Mouse (Mus musculus): ENCODE data around the gene Tfip11.

DNA sequence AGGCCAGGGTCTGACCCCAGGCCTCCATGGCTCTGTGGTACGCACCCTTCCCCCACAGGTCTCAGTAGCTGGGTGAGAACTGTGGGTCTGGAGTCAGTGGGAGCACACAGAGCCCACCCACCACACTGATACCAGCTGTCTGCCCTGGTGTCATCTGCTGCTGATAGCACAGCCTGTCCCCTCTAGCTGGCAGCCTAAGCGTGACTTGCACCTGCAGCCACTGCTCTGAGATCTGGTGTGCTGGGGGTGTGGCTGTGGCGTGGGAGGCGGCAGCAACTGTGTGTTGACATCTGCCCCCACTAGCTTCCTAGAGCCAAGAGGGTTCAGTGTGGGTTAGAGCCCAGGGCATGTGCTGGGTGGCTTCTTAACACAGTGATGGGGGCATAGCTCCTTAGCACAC, 50.0 kb downstream of the Tfip11 start:
- TF ChIP-seq CTCF (IDR thresholded peaks at IDR 0.05; ENCODE audit: insufficient read depth, low read depth, low read length) (no peak), POLR2A (IDR thresholded peaks at IDR 0.05; ENCODE audit: insufficient read depth, low read depth, low read length) (no peak)
